Mouse (Mus musculus) hematopoietic stem cell, adult 5-6 weeks (primary cell): ENCODE results near the gene BC030870. TPM values are rescaled to one million over a fixed set of nuclear protein-coding genes. Genes with fewer than 3 reads are reported as not detected.
A peak's percentile ranks its signal among the peaks of the same experiment; 100 is the strongest.

Source experiments
- ATAC-seq, 2 experiments: fragments of 125-278 bp in 1 of 2; replicated peaks in 1 of 2; 2 replicates each; pipeline ENCODE4 v1.8.0; 2016 to 2017; ENCODE audit warnings: inconsistent platforms in 2 of 2, mild to moderate bottlenecking in 2 of 2, moderate number of reproducible peaks in 2 of 2, low read depth in 1 of 2, moderate TSS enrichment in 1 of 2; ENCODE audit not compliant: low FRiP score in 2 of 2, poor library complexity in 2 of 2, severe bottlenecking in 2 of 2, insufficient read depth in 1 of 2, low TSS enrichment in 1 of 2
- total RNA-seq: library from RNA; stranded (forward); fragments of 172-1452, 232-1000 nt; gene quantifications from 2 replicates; pipeline ENCODE4 v1.2.3, GENCODE M21; 2017

Gene BC030870
- total RNA-seq, 1 experiment from 2014 or later: not detected

GRCm38 (mm10) chr8:65089781-65090180, 39.6 kb downstream of the BC030870 start:
- ATAC-seq: no peak

- ATAC-seq: no peak
These were observed 41.2 kb downstream of the BC030870 start for GRCm38 (mm10) chr8:65088120-65088519.

GRCm38 (mm10) chr8:65087711-65088110, 41.7 kb downstream of the BC030870 start:
- no peak for ATAC-seq

- no peak for ATAC-seq
These were observed 43.7 kb downstream of the BC030870 start for GRCm38 (mm10) chr8:65085680-65086079.

- ATAC-seq: peak in 1 of 2 experiments; percentile 38; a peak in 2 of 4 replicates
These were observed 48.6 kb downstream of the BC030870 start for GRCm38 (mm10) chr8:65080731-65081130.

GRCm38 (mm10) chr8:65074733-65075132, 54.6 kb downstream of the BC030870 start, which contains the start of gene Gm10663:
TSS of gene Gm10663 (plus strand) at chr8:65075033.
- ATAC-seq: no peak

- no peak for ATAC-seq
These were observed 58.4 kb downstream of the BC030870 start for GRCm38 (mm10) chr8:65070996-65071395.

GRCm38 (mm10) chr8:65068473-65068819, 60.9 kb downstream of the BC030870 start:
- ATAC-seq: no peak

- no peak for ATAC-seq
These were observed 61.5 kb downstream of the BC030870 start for GRCm38 (mm10) chr8:65067694-65068472.

- no peak for ATAC-seq
These were observed 62.3 kb downstream of the BC030870 start for GRCm38 (mm10) chr8:65067031-65067430.

GRCm38 (mm10) chr8:65065622-65066021, 63.7 kb downstream of the BC030870 start:
- ATAC-seq: no peak

- no peak for ATAC-seq
These were observed 65.3 kb downstream of the BC030870 start for GRCm38 (mm10) chr8:65064071-65064470.

- ATAC-seq: no peak
These were observed 67.2 kb downstream of the BC030870 start for GRCm38 (mm10) chr8:65062195-65062594.

GRCm38 (mm10) chr8:65056722-65057121, 72.6 kb downstream of the BC030870 start:
- ATAC-seq: no peak

GRCm38 (mm10) chr8:65053968-65054367, 75.4 kb downstream of the BC030870 start:
- ATAC-seq: no peak

GRCm38 (mm10) chr8:65053554-65053953, 75.8 kb downstream of the BC030870 start:
- ATAC-seq: no peak

GRCm38 (mm10) chr8:65047801-65048200, 81.6 kb downstream of the BC030870 start:
- ATAC-seq: no peak

GRCm38 (mm10) chr8:65047193-65047592, 82.2 kb downstream of the BC030870 start:
- ATAC-seq: no peak

GRCm38 (mm10) chr8:65046565-65046964, 82.8 kb downstream of the BC030870 start:
- no peak for ATAC-seq
